Mouse (Mus musculus): ENCODE data around the gene Chst8.

The Chst8 gene

DNA sequence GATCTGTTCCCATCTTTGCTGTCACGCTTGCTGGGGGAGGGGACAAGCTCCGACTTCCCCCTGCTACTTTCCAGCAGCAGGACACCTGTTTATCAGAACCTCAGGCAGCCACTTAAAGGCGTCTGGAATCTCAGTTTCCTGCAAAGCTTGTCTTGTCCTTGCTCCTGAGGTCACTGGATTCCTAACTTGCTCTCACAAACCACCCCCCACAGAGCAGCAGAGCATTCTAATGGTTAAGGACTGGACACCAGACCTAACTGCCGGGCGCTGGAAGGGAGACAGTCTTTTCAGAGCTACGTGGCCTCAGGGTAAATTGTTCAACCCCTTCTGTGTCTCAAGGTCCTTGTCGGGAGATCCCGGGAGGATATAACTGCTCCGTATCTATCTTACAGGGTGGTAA is 143.2 kb downstream of the Chst8 start:
- no peak for DNase-seq (ENCODE audit: low spot score in 2 of 2)

DNA sequence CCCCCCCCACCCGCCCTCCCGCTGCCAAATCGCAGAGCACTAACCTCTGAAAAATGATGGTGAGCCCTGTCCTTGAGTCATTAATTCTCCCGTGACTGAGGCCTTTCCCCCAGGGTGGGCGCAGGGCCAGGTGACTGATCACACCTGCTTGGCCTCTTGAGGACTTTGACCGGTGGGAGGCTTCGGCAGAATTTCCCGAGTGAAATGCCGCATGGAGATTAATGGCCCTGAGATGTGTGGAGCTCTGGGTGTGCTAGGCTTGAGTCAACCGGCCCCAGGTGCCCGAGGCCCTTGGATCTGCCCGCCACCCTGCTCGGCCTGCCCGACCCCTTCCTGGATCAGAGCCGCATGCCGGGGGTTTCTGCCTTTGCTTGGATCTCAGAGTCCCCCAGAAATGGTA is 144.6 kb downstream of the Chst8 start:
- no peak for DNase-seq (ENCODE audit: low spot score in 2 of 2)

DNA sequence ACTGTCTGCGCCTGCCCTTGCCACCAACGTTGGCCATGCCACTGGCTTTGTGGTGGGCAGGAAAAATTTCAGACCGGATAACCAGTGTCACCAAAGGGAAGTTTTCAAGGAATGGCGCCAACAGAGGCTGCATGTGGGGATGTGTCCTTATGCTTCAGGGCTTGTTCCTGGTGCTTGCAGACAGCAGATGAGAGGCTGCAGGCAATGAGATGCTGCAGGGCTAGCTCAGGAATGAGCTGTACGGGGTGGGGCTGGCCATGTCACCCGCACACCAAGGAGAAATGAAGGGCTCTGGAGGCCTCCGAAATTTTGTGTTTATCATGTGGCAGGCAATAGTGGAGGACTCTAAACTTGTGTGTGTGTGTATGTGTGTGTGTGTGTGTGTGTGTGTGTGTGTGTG is 149.4 kb downstream of the Chst8 start:
- no peak for DNase-seq (ENCODE audit: low spot score in 2 of 2)

DNA sequence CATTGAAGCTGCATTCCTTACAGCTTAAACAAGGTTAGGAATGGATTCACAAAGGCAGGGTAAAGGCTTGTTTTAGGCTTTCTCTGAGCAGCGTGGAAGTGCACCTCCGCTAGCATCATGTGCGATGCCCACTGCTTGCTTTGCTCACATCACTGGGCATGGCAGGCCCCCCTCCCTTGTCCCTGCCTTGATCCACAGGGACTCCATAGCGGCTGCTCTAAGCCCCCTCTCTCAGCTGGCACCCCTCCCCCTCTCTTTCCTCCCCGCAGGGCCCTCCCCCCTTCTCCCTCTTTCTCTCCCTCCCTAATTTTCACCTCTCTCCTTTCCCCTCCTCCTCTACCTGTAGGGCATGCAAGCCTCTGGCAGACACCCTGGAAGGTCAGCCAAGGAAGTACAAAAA is 150.3 kb downstream of the Chst8 start:
- DNase-seq (ENCODE audit: low spot score in 2 of 2) = no peak

DNA sequence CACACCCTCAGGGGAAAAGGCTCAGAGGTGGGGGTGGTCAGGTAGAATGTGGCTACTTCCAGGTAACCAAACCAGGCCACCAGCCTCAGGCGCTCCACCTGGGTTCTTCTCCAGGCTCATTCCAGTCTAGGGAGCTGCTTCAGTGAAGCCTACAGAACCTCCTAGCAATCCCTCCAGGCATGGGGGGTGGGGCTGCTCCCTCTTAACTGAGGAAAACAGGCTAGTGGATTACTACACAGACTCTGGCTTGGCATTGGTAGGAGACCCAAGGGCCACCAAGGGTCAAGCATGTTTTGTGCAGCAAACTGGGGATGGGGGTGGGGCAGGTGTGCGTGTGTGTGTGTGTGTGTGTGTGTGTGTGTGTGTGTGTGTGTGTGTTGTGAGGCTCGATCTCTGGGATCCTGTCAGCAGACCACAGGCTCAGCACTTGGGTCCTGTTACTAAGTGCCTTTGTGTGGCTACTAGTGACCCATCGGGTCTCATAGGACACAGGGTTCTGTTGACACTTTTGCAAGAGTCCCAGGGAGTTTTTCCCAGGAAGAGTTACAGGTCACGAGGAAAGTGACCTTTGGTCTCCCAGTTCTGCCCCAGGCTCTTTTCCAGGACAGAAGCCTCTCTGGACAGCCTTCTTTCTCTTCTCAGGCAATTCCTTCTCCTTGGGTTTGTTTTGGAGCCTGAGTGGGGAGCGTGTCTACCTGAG is 153.0 kb downstream of the Chst8 start:
- DNase-seq (ENCODE audit: low spot score in 2 of 2) = no peak

DNA sequence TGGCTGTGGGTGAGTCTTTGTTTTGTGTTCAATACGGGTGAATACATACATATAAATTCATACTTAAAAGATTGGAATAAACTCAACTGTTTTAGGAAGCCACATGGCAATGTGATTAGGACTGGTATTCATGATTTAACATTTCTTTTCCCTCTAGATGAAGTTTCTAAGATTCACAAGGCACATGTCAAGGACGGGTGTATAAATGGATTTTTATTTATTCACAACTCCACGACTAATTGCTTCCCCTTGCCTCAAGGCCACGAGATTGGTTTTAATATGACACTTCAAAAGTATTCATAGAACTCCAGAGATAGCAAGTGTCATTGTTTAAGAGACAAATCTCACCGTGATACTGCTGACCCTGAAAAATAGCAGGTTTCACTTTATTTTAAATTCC is 155.9 kb downstream of the Chst8 start, which contains the start of gene Kctd15:
Gene Kctd15 (minus strand): TSS at position 101 of the 400 bp plus-strand sequence.
- DNase-seq (ENCODE audit: low spot score in 2 of 2) = no peak

DNA sequence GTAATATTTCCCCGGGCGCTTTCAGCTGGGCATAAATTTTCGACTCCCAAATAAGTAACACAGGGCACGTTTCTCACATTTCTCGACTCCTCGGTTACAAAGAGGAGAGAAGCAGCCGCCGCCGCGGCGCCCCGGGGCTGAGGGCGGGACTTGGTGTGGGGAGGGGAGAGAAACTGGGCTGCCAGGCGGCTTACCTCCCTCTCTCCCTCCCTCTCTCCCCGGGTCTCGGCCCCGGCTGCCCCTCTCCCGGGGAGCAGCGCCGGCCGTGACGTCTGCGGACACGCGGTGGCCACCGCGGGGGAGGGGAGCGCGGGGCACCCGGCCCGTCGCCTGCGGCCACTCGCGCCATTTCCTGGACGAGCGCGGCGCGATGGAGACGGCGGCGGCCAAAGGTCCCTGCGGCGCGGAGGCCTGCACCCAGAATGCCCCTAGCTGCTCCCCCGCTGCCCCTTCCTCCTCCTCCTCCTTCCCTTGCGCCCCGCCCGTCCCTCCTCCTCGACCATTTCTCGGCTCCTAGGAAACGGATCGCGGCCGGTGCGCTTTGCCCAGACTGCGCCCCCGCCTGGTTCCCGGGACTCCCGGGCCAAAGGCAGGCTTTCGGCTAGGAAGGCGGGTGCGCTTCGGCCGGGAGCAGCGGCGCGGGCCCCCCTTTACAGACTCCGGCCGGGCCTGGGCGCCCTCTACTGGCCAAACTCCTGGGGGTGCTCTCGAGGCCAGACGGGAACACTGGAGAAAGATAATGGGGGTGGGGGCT is 157.2 kb downstream of the Chst8 start:
- peak; percentile 69 to 74 for DNase-seq (ENCODE audit: low spot score in 2 of 2)

DNA sequence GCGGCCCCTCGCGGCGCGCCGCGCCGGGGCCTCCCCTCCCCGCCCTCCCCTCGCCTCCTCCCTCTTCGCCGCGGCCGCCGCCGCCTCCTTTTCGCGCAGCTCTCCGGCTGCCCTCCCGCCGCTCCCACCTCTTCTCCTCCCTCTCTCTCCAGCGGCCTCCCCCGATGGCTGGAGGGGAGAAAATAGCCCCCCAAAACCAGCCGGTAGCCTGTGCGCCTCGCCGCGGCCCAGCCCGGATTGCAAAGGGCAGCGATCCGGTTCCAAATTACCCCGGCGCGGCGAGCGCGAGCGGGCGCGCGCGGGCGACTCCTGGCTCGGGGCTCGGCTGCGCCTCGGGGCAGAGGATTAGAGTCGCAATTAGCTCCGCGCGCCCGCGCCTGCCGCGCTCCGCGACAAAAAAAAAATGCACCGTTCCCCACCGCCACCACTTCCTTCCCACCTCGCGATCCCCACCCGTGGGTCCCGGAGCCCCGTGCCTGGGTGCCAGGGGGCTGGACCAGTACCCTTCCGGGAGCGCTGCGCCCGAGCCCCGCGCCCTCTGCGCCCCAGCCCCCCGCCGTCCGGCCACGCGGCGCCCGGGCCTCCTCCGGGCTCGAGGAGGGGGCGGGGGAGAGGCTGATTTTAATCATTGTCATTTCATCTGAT is 157.9 kb downstream of the Chst8 start:
- no peak for DNase-seq (ENCODE audit: low spot score in 2 of 2)

DNA sequence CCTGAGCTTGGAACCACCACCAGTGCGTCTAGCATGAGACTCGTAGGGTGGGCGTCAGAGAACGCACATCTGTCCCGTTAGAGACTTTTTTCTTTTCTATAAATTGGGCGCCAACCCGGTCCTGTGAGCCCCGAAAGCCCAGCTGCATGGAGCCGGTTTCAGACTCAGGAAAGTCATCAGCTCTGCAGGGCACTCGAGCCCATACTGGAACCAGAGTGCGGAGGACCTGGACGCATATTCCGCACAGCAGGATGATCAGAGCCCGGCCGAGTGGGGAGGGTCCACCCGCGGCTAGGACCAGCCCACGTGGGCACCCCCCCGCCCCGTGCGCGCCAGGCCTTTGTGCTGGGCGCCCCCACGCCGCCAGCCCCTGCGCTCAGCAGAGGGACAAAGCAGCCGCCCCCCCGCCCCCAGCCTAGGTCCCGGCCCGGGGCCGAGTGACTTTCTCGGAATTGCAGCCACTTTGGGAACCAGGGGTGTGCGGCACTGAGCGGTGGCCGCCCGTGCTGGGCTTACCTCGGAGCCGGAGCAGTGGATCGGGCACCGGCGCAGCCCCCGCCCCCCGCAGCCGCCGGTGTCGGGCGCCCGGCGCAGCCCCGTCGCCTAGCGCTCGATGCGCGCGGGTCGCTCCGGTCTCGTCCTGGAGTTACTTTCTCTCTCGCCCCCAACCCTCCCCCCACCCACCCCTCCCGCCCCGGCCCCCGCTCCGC is 158.6 kb downstream of the Chst8 start:
- DNase-seq (ENCODE audit: low spot score in 2 of 2) = no peak

DNA sequence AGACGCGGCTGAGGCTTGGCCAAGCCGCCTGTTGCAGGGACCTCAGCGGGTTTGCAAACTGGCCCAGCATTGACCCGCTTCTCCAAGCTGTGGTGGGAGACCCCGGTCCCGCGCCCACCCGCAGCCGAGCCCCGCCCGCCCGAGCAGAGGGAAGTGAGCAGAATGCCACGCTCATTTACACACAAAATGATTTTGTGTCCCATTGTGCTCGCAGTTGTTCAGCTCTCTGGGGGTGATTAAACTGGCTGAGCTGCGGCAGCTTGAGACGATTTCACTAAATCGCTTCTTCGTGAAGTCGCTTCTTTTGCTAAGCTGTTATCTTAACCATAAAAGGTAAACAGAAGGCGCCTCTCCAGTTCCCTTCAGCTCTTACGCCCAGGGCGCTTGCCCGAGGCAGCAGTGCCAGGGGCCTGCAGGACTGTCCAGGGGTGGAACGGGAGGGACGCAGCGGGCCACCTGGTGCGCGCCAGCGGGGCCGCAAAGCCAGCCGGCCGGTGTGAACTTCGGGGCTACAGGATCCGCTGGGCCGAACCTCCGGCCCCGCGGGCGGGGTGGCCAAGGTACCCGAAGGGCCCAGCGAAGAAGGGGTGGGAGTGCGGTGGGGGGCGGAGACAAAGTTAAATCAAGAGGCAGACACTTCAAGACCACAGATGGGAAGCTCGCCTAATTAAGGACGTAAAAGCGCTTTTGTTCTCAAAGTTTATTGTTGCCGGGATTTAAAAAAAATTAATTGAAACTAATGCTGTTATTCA is 159.6 kb downstream of the Chst8 start:
- DNase-seq (ENCODE audit: low spot score in 2 of 2) = no peak

DNA sequence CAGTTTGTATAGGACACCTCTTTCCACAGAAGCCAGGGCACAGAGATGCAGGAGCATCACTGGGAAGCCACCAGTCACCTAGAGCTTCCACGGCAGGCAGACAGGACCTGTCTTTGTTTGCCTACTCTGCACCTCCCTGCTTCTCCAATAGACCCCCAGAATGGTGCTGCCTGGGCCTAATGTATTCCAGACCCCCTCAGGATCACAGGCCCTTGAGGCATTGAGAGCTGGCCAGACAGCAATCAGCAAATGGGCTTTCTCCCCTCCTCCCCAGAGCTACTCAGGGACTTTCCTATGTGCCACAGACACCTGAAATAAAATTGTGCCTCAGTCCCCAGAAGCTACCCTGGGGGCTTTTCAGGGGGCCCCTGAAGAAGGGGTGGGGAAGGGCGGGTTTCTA is 161.1 kb downstream of the Chst8 start:
- DNase-seq (ENCODE audit: low spot score in 2 of 2) = no peak

DNA sequence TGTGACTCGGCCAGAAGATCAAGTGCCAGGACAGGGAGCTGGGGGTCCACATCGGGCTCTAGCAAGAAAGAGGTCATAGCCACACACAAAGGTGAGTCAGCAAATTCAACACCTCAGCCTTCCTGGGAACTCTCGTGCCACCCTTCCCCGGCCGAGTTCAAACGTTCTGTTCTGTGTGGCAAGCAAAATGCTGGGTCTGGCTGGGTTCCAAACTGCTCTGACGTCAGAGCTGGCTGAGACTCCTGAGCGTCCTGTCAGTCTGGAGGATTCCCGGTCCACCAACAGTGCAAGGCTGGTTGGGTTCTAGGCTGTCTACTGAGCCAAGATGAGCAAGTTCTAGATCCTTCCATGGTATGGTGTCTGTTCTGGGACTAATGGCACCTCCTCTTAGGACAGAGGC is 165.5 kb downstream of the Chst8 start:
- DNase-seq (ENCODE audit: low spot score in 2 of 2) = no peak

DNA sequence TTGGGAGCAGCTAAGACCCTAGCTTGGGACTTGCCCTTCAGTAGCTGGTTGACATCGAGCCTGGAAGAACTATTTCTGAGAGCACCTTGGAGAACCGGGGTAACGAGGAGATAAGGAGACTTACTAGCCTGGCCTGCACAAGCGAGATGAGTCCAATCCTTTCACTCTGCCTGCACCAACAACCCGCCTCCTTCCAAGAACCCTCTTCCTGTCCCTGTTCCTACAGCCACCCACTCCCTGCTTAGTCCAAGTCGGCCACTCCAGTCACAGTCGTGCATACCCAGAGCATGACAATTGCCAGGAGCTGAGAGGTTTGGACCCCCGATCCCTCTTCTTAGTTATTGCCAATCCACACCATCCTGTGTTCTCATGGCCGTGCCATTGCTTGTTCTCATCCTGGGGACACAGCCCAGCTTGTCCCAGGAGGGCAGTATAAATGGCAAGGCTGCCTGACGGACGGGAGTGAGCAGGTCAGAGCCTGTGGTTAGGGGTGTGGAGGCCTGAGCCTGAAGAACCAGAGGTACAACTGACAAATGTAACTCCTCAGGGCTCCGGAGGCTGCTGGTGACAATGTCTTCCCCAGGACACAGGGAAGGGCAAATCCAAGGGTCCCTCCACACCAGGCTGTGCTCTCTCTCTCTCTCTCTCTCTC is 166.2 kb downstream of the Chst8 start:
- no peak for DNase-seq (ENCODE audit: low spot score in 2 of 2)

DNA sequence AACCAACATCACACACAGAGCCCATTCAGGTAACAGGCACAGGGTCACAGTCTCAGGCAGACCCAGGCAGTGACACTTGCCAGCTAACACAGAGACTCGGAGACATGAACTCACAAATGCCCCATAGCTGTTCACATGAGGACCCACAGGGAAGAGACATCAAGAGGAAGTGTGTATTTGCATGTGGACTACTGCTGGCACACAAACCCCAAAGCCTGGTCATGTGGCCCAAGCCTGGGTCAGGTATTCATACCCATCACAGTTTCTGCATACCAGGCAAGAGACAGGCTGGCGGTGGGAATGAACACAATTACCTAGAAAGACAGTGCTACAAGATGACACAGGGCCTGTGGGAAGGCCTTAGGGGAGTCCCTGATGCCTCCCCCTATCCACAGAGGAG is 166.9 kb downstream of the Chst8 start:
- no peak for DNase-seq (ENCODE audit: low spot score in 2 of 2)

DNA sequence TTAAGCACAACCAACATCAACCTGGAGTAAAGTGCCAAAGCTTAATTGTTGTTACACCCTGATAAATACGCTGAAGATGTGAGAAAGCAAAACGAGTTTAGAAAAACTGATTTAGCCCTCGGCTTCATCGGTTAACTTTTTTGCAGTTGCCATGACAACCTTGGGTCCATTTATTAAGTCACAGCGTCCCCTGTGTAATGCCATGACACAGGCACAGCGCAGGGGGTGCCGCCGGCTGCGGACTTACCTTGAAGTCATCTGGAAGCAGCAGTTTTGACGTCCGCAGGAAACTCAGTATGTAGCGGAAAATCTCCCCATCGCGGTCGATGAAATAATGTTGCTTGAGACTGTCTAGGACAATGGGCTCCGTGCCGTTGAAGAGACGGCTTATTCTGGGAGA is 167.9 kb downstream of the Chst8 start:
- DNase-seq (ENCODE audit: low spot score in 2 of 2) = no peak

DNA sequence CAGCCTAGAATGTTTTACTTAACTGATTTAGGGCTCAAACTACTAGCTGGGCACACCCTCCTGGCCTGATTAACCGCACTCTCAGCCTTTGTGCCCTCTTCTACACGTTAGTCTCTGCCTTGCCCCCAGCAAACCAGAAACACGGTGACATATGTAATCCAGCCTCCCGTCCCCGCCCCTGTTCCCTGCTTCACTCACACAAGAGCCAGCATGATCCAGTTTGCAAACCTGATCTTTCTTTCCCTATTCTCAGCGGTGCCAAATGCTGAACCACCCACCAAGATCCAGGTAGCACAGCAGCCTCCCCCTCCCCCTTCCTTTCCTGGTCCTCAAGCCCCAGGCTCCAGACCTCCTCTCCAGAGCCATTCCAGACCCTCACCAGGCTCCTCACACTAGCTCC is 169.2 kb downstream of the Chst8 start:
- no peak for DNase-seq (ENCODE audit: low spot score in 2 of 2)

DNA sequence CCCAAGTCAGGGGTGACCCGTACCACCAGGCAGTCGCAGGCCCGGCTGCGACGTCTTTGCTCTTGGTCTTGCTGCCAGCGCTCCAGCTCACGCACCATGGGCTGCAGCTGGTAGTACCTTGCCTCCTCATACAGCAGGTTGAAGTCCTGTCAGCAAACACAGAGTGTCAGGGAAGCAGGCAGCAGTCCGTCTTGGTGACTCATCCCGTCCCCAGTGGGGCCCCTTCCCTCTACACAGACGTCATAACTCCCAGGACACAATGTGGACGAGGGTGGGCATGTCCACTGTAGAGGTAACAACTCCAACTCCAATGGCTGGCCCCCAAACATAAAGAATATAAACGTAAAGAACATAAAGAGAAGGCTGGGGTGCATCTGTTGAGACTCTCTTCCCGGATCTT is 170.5 kb downstream of the Chst8 start:
- DNase-seq (ENCODE audit: low spot score in 2 of 2) = no peak

DNA sequence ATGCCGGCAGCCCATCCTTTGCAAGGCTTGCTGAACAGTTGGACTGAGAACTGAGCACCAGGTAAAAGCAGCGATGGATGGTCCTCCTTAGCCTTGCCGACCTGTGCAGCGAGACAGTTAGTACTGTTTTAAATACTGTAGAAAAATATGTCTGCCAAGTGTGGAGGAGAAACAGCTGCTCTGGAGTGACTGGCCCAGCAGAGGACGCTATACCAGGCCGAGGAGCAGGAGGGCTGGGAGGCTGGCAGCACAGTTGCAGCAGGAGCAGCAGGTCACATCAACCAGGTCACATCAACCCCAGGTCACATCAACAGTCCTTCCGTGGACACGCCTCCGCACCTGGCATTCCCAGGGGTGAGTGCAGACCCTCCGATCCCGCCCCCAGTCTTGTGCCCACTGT is 172.7 kb downstream of the Chst8 start:
- no peak for DNase-seq (ENCODE audit: low spot score in 2 of 2)

DNA sequence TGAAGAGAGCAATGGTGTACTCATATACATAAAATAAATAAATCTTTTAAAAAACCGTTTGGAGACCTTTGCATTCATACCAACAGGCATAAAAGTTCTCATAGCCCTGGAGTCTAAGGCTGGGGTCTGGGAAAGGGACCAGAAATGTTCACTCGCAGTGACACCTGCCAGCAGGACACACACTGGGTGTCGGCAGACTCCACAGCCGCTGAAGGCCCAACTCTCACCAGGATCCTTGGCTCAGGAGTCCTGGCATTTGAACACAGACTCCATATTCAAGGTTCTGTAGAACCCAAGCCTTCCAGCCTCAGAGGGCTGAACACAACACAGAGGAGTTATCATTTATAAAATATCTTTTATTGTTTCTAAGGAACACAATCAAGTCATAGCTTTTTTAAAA is 175.8 kb downstream of the Chst8 start:
- no peak for DNase-seq (ENCODE audit: low spot score in 2 of 2)

DNA sequence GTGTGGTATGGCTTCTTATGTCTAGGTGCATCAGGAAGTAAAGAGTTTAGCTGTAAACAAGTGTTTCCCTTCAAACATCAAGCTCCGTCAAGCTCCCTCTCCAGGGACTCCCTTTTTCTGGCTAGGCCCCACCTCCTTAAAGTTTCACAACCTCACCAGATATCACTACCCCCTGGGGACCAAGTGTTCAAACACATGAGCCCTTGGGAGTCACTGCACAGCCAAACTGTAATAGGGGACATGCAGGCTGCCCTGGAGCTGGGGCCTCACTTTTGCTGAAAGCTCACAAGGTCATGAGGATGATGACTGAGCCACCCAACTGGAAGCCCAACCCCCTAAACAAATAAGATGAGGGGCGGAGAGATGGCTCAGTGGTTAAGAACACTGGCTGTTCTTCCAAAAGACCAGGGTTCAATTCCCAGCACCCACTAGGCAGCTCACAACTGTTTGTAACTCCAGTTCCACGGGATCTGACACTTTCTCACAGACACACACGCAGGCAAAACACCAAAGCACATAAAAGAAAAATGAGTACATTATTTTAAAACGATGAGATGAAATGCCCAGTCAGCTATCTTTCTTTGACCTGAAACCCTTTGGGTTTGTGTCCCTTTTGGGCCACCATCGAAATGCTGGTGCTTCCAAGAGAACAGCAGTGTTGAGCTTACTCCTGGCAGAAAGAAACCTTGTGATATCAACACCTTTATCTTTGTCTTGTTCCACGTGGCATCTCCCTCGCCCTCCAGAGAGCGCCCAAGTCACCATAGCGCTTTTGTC is 179.4 kb downstream of the Chst8 start:
- DNase-seq (ENCODE audit: low spot score in 2 of 2) = no peak
